Mouse (Mus musculus) lung, adult 2 months (tissue): ENCODE measurements around the gene Gm5617. TPM values are rescaled to one million over a fixed set of nuclear protein-coding genes. Genes with fewer than 3 reads are reported as not detected.

Experiments used
- DNase-seq: peaks from one replicate; pipeline ENCODE4 v3.0.0; 2022
- H3K4me1 ChIP-seq: fragments of 200-500 bp; 2 replicates; pipeline ENCODE4 v1.6.1; 2011; ENCODE audit warnings: low read length; ENCODE audit not compliant: control insufficient read depth, insufficient read depth
- H3K4me3 ChIP-seq: fragments of 200-500 bp; replicated peaks from 2 replicates; pipeline ENCODE3; 2011; ENCODE audit warnings: low read depth, mild to moderate bottlenecking, control low read depth, low read length; ENCODE audit errors: extremely low read depth
- CTCF ChIP-seq: fragments of 200-500 bp; IDR thresholded peaks from 2 replicates; pipeline ENCODE4 v1.5.1; 2011; ENCODE audit warnings: mild to moderate bottlenecking, low read length, control low read depth; ENCODE audit not compliant: insufficient read depth
- POLR2A ChIP-seq: fragments of 200-500 bp; IDR thresholded peaks from 2 replicates; pipeline ENCODE4 v1.6.1; 2011; ENCODE audit warnings: low read depth, mild to moderate bottlenecking, control low read depth, low read length, borderline replicate concordance; ENCODE audit errors: extremely low read depth
- WGBS: fragments of 180-500 bp; shearing (Covaris S2); methylation state at CpG from one replicate; pipeline ENCODE4 v1.1.7; 2018; 5-methylcytosine and 5-hydroxymethylcytosine counted together
- polyA plus RNA-seq: library from polyadenylated mRNA; depleted of rRNA; stranded (reverse); fragments of >200 nt; gene quantifications from 2 replicates; pipeline ENCODE4 v1.2.3, GENCODE M21; 2012

Gm5617 gene
- polyA plus RNA-seq, 1 experiment = 60.2 TPM

- no peaks in the 10 kb centered on the region; the same call in 1 of the 2 replicates for H3K4me1 ChIP-seq
- DNase-seq = no peak
- 77% methylated on average over 15 of the region's 15 CpGs for WGBS
- no peak overlapping the region for H3K4me3 ChIP-seq
- TF ChIP-seq POLR2A (no peak), CTCF (no peak)
These were observed 22.7 kb upstream of the Gm5617 start for GRCm38 (mm10) chr9:48472441-48473025.

- no peak for DNase-seq
- H3K4me3 ChIP-seq = no peak overlapping the region
- no peaks in the 10 kb centered on the region; the same call in 1 of the 2 replicates for H3K4me1 ChIP-seq
- TF ChIP-seq CTCF = no peak
- TF ChIP-seq POLR2A = no peak
- WGBS = 82% methylated on average over 12 of the region's 12 CpGs
These were observed 22.1 kb upstream of the Gm5617 start for GRCm38 (mm10) chr9:48473131-48473530.

- Histone ChIP-seq H3K4me3 (no peak overlapping the region), H3K4me1 (no peaks in the 10 kb centered on the region; the same call in 1 of the 2 replicates)
- no peak for TF ChIP-seq POLR2A
- TF ChIP-seq CTCF = no peak
- no peak for DNase-seq
- 93% methylated on average over 9 of the region's 9 CpGs for WGBS
These were observed 20.9 kb upstream of the Gm5617 start for GRCm38 (mm10) chr9:48474367-48474766.

GRCm38 (mm10) chr9:48476236-48477165, 18.7 kb upstream of the Gm5617 start:
- no peak for DNase-seq
- 76% methylated on average over 10 of the region's 10 CpGs for WGBS
- H3K4me1 ChIP-seq = peaks cover 2% of the 10 kb centered on the region; the same call in 1 of the 2 replicates
- TF ChIP-seq CTCF = no peak
- no peak for TF ChIP-seq POLR2A
- H3K4me3 ChIP-seq = no peak overlapping the region

GRCm38 (mm10) chr9:48478808-48479207, 16.4 kb upstream of the Gm5617 start:
- H3K4me3 ChIP-seq = no peak overlapping the region
- WGBS = 83% methylated on average over 4 of the region's 4 CpGs
- peaks cover 2% of the 10 kb centered on the region; the same call in 1 of the 2 replicates for H3K4me1 ChIP-seq
- no peak for DNase-seq
- no peak for TF ChIP-seq CTCF
- TF ChIP-seq POLR2A = no peak

- peak overlapping the region; percentile 90 for H3K4me3 ChIP-seq
- 5% methylated on average over 25 of the region's 25 CpGs for WGBS
- peaks cover 2% of the 10 kb centered on the region; the same call in 1 of the 2 replicates for H3K4me1 ChIP-seq
- TF ChIP-seq CTCF = no peak
- TF ChIP-seq POLR2A = no peak
- no peak for DNase-seq
These were observed 15.3 kb upstream of the Gm5617 start for GRCm38 (mm10) chr9:48479838-48480410.

- H3K4me3 ChIP-seq = peak within 1 kb of the TSS; percentile 90
- H3K4me1 ChIP-seq = peaks cover 2% of the 10 kb centered on the region; the same call in 1 of the 2 replicates
- TF ChIP-seq CTCF (no peak), POLR2A (peak; percentile 61; the same call in 1 of the 2 replicates)
- WGBS = 1% methylated on average over 49 of the region's 49 CpGs
- peak; percentile 89 for DNase-seq
These were observed 14.6 kb upstream of the Gm5617 start, which contains the start of gene Rexo2 for GRCm38 (mm10) chr9:48480411-48481213. TSS of gene Rexo2 (minus strand) at chr9:48480623.

GRCm38 (mm10) chr9:48481214-48482134, 13.8 kb upstream of the Gm5617 start:
- WGBS = 29% methylated on average over 20 of the region's 20 CpGs
- DNase-seq = no peak
- Histone ChIP-seq H3K4me1 (peaks cover 2% of the 10 kb centered on the region; the same call in 1 of the 2 replicates), H3K4me3 (no peak overlapping the region)
- TF ChIP-seq POLR2A (no peak), CTCF (no peak)
